Mouse (Mus musculus) testis, postnatal 10 days (tissue): ENCODE results near the gene Plekhg1.

Experiments used
- DNase-seq: peaks from one replicate; pipeline ENCODE4 v3.0.0; 2021; ENCODE audit warnings: low spot score

Gene Plekhg1

GRCm38 (mm10) chr10:3888510-3888909 lies 148.3 kb downstream of the Plekhg1 start:
- DNase-seq = no peak

- no peak for DNase-seq
Measured at GRCm38 (mm10) chr10:3891381-3892263, 151.5 kb downstream of the Plekhg1 start.

GRCm38 (mm10) chr10:3892368-3892767 lies 152.2 kb downstream of the Plekhg1 start:
- no peak for DNase-seq

GRCm38 (mm10) chr10:3898068-3898467 lies 157.9 kb downstream of the Plekhg1 start:
- no peak for DNase-seq

GRCm38 (mm10) chr10:3900416-3900956 lies 160.3 kb downstream of the Plekhg1 start:
- DNase-seq = no peak

GRCm38 (mm10) chr10:3905747-3906146 lies 165.6 kb downstream of the Plekhg1 start:
- DNase-seq = no peak

GRCm38 (mm10) chr10:3914104-3914503 lies 173.9 kb downstream of the Plekhg1 start:
- no peak for DNase-seq

- no peak for DNase-seq
Measured at GRCm38 (mm10) chr10:3920368-3921152, 180.4 kb downstream of the Plekhg1 start.

GRCm38 (mm10) chr10:3928008-3928545 lies 187.9 kb downstream of the Plekhg1 start:
- no peak for DNase-seq

- no peak for DNase-seq
Measured at GRCm38 (mm10) chr10:3931831-3932230, 191.7 kb downstream of the Plekhg1 start.

GRCm38 (mm10) chr10:3933311-3933940 lies 193.3 kb downstream of the Plekhg1 start:
- no peak for DNase-seq

GRCm38 (mm10) chr10:3936864-3937263 lies 196.7 kb downstream of the Plekhg1 start:
- no peak for DNase-seq

- DNase-seq = no peak
Measured at GRCm38 (mm10) chr10:3939895-3940595, 199.9 kb downstream of the Plekhg1 start.

GRCm38 (mm10) chr10:3940596-3940975 lies 200.4 kb downstream of the Plekhg1 start:
- DNase-seq = no peak

GRCm38 (mm10) chr10:3941054-3941757 lies 201.0 kb downstream of the Plekhg1 start:
- DNase-seq = peak; percentile 45

- DNase-seq = no peak
Measured at GRCm38 (mm10) chr10:3942289-3942688, 202.1 kb downstream of the Plekhg1 start.

GRCm38 (mm10) chr10:3943492-3944395 lies 203.6 kb downstream of the Plekhg1 start:
- peak; percentile 77 for DNase-seq

- DNase-seq = no peak
Measured at GRCm38 (mm10) chr10:3946871-3947270, 206.7 kb downstream of the Plekhg1 start.

GRCm38 (mm10) chr10:3947346-3947745 lies 207.2 kb downstream of the Plekhg1 start:
- no peak for DNase-seq

- no peak for DNase-seq
Measured at GRCm38 (mm10) chr10:3949306-3949705, 209.1 kb downstream of the Plekhg1 start.
